Mouse (Mus musculus) lung, postnatal 0 days (tissue): Measurements from ENCODE around the gene Tmco4. TPM values are rescaled to one million over a fixed set of nuclear protein-coding genes. Genes with fewer than 3 reads are reported as not detected.

Source experiments
- ATAC-seq: fragments of 200-750 bp; cut with Nextera tagmentation; 2 replicates; pipeline ENCODE4 v1.8.0; 2017; ENCODE audit warnings: moderate library complexity
- DNase-seq: peaks from one replicate; pipeline ENCODE4 v3.0.0-alpha.2; 2016; ENCODE audit warnings: low spot score
- H3K27ac ChIP-seq: fragments of 300-500 bp; sonication (generic); 2 replicates; pipeline ENCODE4 v1.5.1; 2014; ENCODE audit warnings: antibody characterized with exemption, mild to moderate bottlenecking, low read length, mixed read lengths
- H3K27me3 ChIP-seq: fragments of 300-500 bp; sonication (generic); replicated peaks from 2 replicates; pipeline ENCODE4 v1.6.1; 2014; ENCODE audit warnings: low read length, mixed read lengths; ENCODE audit not compliant: insufficient read depth
- H3K36me3 ChIP-seq: fragments of 300-500 bp; sonication (generic); 2 replicates; pipeline ENCODE4 v1.6.1; 2014; ENCODE audit warnings: low read length, mixed read lengths; ENCODE audit not compliant: insufficient read depth
- H3K4me1 ChIP-seq: fragments of 300-500 bp; sonication (generic); 2 replicates; pipeline ENCODE4 v1.6.1; 2014; ENCODE audit warnings: antibody characterized with exemption, low read depth, low read length, mixed read lengths; ENCODE audit not compliant: insufficient read depth
- H3K4me2 ChIP-seq: fragments of 300-500 bp; sonication (generic); replicated peaks from 2 replicates; pipeline ENCODE4 v1.6.1; 2014; ENCODE audit warnings: low read depth, mild to moderate bottlenecking, low read length, moderate library complexity, mixed read lengths
- H3K4me3 ChIP-seq: fragments of 300-500 bp; sonication (generic); 2 replicates; pipeline ENCODE4 v1.5.1; 2014; ENCODE audit warnings: low read depth, low read length
- H3K9ac ChIP-seq: fragments of 300-500 bp; sonication (generic); replicated peaks from 2 replicates; pipeline ENCODE4 v1.6.1; 2014; ENCODE audit warnings: low read depth, mild to moderate bottlenecking
- H3K9me3 ChIP-seq: fragments of 300-500 bp; sonication (generic); 2 replicates; pipeline ENCODE4 v1.6.1; 2016; ENCODE audit warnings: low read length, mixed read lengths
- CTCF ChIP-seq: IDR thresholded peaks from 2 replicates; pipeline ENCODE4 v1.5.1; 2016; ENCODE audit warnings: antibody characterized with exemption, mild to moderate bottlenecking
- EP300 ChIP-seq: IDR thresholded peaks from 2 replicates; pipeline ENCODE4 v1.6.1; 2016; ENCODE audit warnings: antibody characterized with exemption, mild to moderate bottlenecking, control low read depth
- WGBS: fragments of 180-500 bp; shearing (Covaris S2); extraction: QIAGEN DNeasy Blood & Tissue Kit; methylation state at CpG from one replicate; pipeline ENCODE4 v1.1.7; 2014; 5-methylcytosine and 5-hydroxymethylcytosine counted together
- polyA plus RNA-seq: library from polyadenylated mRNA; unstranded; fragments of >200 nt; fragmentation: Nextera tagmentation; extraction: Ambion mirVana; gene quantifications from 2 replicates; pipeline ENCODE4 v1.2.1, GENCODE M21; 2015

The Tmco4 gene
- polyA plus RNA-seq, 1 experiment from 2014 or later: 8.5 TPM

GRCm38 (mm10) chr4:139020385-139020784, 47.7 kb downstream of the Tmco4 start:
- H3K27ac ChIP-seq: no peak overlapping the region
- no peak overlapping the region for H3K9ac ChIP-seq
- H3K4me2 ChIP-seq: no peak overlapping the region
- TF ChIP-seq CTCF: no peak
- no peak for TF ChIP-seq EP300
- no peaks in the 10 kb centered on the region for H3K27me3 ChIP-seq
- H3K4me3 ChIP-seq: no peak overlapping the region
- no peaks in the 10 kb centered on the region for H3K9me3 ChIP-seq
- ATAC-seq: no peak
- no peaks in the 10 kb centered on the region for H3K4me1 ChIP-seq
- H3K36me3 ChIP-seq: no peaks in the 10 kb centered on the region
- no peak for DNase-seq
- 69% methylated on average over 3 of the region's 3 CpGs for WGBS

GRCm38 (mm10) chr4:139024379-139024778, 51.7 kb downstream of the Tmco4 start:
- H3K36me3 ChIP-seq: no peaks in the 10 kb centered on the region
- DNase-seq (no peak), ATAC-seq (no peak)
- H3K4me1 ChIP-seq: no peaks in the 10 kb centered on the region
- H3K9me3 ChIP-seq: no peaks in the 10 kb centered on the region
- no peak for TF ChIP-seq EP300
- no peak for TF ChIP-seq CTCF
- 34% methylated on average over 2 of the region's 2 CpGs for WGBS
- H3K27ac ChIP-seq: no peak overlapping the region
- H3K9ac ChIP-seq: no peak overlapping the region
- H3K27me3 ChIP-seq: no peaks in the 10 kb centered on the region
- no peak overlapping the region for H3K4me2 ChIP-seq
- no peak overlapping the region for H3K4me3 ChIP-seq

GRCm38 (mm10) chr4:139030675-139031074, 58.0 kb downstream of the Tmco4 start:
- H3K9me3 ChIP-seq: no peaks in the 10 kb centered on the region
- H3K27me3 ChIP-seq: no peaks in the 10 kb centered on the region
- ATAC-seq (no peak), DNase-seq (no peak)
- no peak overlapping the region for H3K9ac ChIP-seq
- H3K36me3 ChIP-seq: no peaks in the 10 kb centered on the region
- no peak overlapping the region for H3K4me3 ChIP-seq
- no peak overlapping the region for H3K27ac ChIP-seq
- 48% methylated on average over 6 of the region's 6 CpGs for WGBS
- TF ChIP-seq EP300 (no peak), CTCF (no peak)
- no peak overlapping the region for H3K4me2 ChIP-seq
- H3K4me1 ChIP-seq: no peaks in the 10 kb centered on the region

GRCm38 (mm10) chr4:139032521-139032920, 59.8 kb downstream of the Tmco4 start:
- no peaks in the 10 kb centered on the region for H3K27me3 ChIP-seq
- no peaks in the 10 kb centered on the region for H3K4me1 ChIP-seq
- H3K4me2 ChIP-seq: no peak overlapping the region
- TF ChIP-seq CTCF (no peak), EP300 (no peak)
- no peaks in the 10 kb centered on the region for H3K36me3 ChIP-seq
- no peaks in the 10 kb centered on the region for H3K9me3 ChIP-seq
- DNase-seq (no peak), ATAC-seq (no peak)
- H3K4me3 ChIP-seq: no peak overlapping the region
- no peak overlapping the region for H3K27ac ChIP-seq
- WGBS: 81% methylated on average over 12 of the region's 12 CpGs
- no peak overlapping the region for H3K9ac ChIP-seq

GRCm38 (mm10) chr4:139033263-139034009, 60.7 kb downstream of the Tmco4 start:
- H3K27ac ChIP-seq: no peak overlapping the region
- H3K9ac ChIP-seq: no peak overlapping the region
- ATAC-seq (no peak), DNase-seq (no peak)
- H3K4me2 ChIP-seq: no peak overlapping the region
- H3K27me3 ChIP-seq: no peaks in the 10 kb centered on the region
- H3K9me3 ChIP-seq: no peaks in the 10 kb centered on the region
- TF ChIP-seq EP300 (no peak), CTCF (no peak)
- no peaks in the 10 kb centered on the region for H3K36me3 ChIP-seq
- H3K4me1 ChIP-seq: no peaks in the 10 kb centered on the region
- no peak overlapping the region for H3K4me3 ChIP-seq
- 75% methylated on average over 11 of the region's 11 CpGs for WGBS

- Histone ChIP-seq H3K4me1 (no peaks in the 10 kb centered on the region), H3K9ac (no peak overlapping the region), H3K4me3 (no peak overlapping the region), H3K27me3 (no peaks in the 10 kb centered on the region), H3K36me3 (no peaks in the 10 kb centered on the region), H3K4me2 (no peak overlapping the region), H3K9me3 (no peaks in the 10 kb centered on the region), H3K27ac (no peak overlapping the region)
- TF ChIP-seq EP300 (no peak), CTCF (no peak)
- 80% methylated on average over 8 of the region's 8 CpGs for WGBS
- ATAC-seq (no peak), DNase-seq (no peak)
Observed at GRCm38 (mm10) chr4:139034010-139034367, 61.3 kb downstream of the Tmco4 start.
